Mouse (Mus musculus) thymus, adult 2 months (tissue): ENCODE results near the gene Rabgap1.

Experiments used
- CTCF ChIP-seq: fragments of 200-500 bp; IDR thresholded peaks from 2 replicates; pipeline ENCODE4 v1.5.1; 2012; ENCODE audit warnings: mild to moderate bottlenecking, control low read depth, low read length, moderate library complexity, borderline replicate concordance; ENCODE audit not compliant: control insufficient read depth, poor library complexity, insufficient read depth; ENCODE audit errors: extremely low read depth
- POLR2A ChIP-seq: fragments of 200-500 bp; IDR thresholded peaks from 2 replicates; pipeline ENCODE4 v1.6.1; 2012; ENCODE audit warnings: mild to moderate bottlenecking, low read length, control low read depth, moderate library complexity; ENCODE audit not compliant: control insufficient read depth, poor library complexity, insufficient read depth; ENCODE audit errors: extremely low read depth

GRCm38 (mm10) chr2:37422306-37423304, 20.5 kb upstream of the Rabgap1 start, which contains the start of gene Rc3h2:
- TF ChIP-seq CTCF (0 out of 2 replicates have a peak, but pooled peaks have one; percentile 35), POLR2A (peak; percentile 95; the same call in 1 of the 2 replicates)
